Mouse (Mus musculus) splenic B cell, adult 2 months (primary cell): ENCODE results near the gene Gm7233.
"Not testable (repeated sequence)": the region's sequence is repeated elsewhere in the genome, so short reads cannot be mapped to it uniquely, and the experiment has no call there.

ENCODE experiments used
- DNase-seq: peaks from one replicate; pipeline ENCODE4 v3.0.0-alpha.2; 2011; ENCODE audit warnings: low read depth, low spot score
- H3K27me3 ChIP-seq: 2 replicates; pipeline ENCODE4 v1.6.1; 2012; ENCODE audit warnings: mild to moderate bottlenecking, low read length, moderate library complexity, mixed read lengths; ENCODE audit not compliant: control insufficient read depth, poor library complexity, insufficient read depth, severe bottlenecking
- H3K36me3 ChIP-seq: 2 replicates; pipeline ENCODE4 v1.6.1; 2012; ENCODE audit warnings: mild to moderate bottlenecking, low read length, moderate library complexity, mixed read lengths; ENCODE audit not compliant: control insufficient read depth, poor library complexity, insufficient read depth, severe bottlenecking

Gene Gm7233

GRCm38 (mm10) chr14:43179567-43179966 is at the start of gene Gm7233:
Gene Gm7233 (plus strand): TSS chr14:43179867.
- H3K27me3 ChIP-seq, DNase-seq, H3K36me3 ChIP-seq: not testable (repeated sequence)

GRCm38 (mm10) chr14:43167189-43167588 is 12.5 kb upstream of the Gm7233 start:
- not testable (repeated sequence) for DNase-seq, H3K36me3 ChIP-seq, H3K27me3 ChIP-seq

- not testable (repeated sequence) for H3K27me3 ChIP-seq, H3K36me3 ChIP-seq, DNase-seq
These were observed 11.7 kb upstream of the Gm7233 start for GRCm38 (mm10) chr14:43167942-43168341.

- not testable (repeated sequence) for H3K36me3 ChIP-seq, DNase-seq, H3K27me3 ChIP-seq
These were observed 11.0 kb upstream of the Gm7233 start for GRCm38 (mm10) chr14:43168573-43169170.

- not testable (repeated sequence) for H3K27me3 ChIP-seq, DNase-seq, H3K36me3 ChIP-seq
These were observed 55.5 kb downstream of the Gm7233 start, which contains the start of gene Gm8122 for GRCm38 (mm10) chr14:43235204-43235603. Gene Gm8122 (minus strand): TSS chr14:43235304.
